Mouse (Mus musculus) stomach, embryonic 14.5 days (tissue): ENCODE measurements around the gene Mfsd1. TPM values are rescaled to one million over a fixed set of nuclear protein-coding genes. Genes with fewer than 3 reads are reported as not detected.
A peak's percentile ranks its signal among the peaks of the same experiment; 100 is the strongest.

Experiments used
- ATAC-seq: fragments of 200-750 bp; cut with Nextera tagmentation; 2 replicates; pipeline ENCODE4 v1.8.0; 2017; ENCODE audit warnings: low read depth, moderate TSS enrichment; ENCODE audit not compliant: insufficient number of reproducible peaks, insufficient read depth, low FRiP score
- H3K27ac ChIP-seq: fragments of 300-500 bp; sonication (generic); 2 replicates; pipeline ENCODE4 v1.5.1; 2014; ENCODE audit warnings: mild to moderate bottlenecking, low read length, moderate library complexity, mixed read lengths
- H3K27me3 ChIP-seq: fragments of 300-500 bp; sonication (generic); 2 replicates; pipeline ENCODE4 v1.6.1; 2014; ENCODE audit warnings: low read length, control low read depth, mixed read lengths; ENCODE audit not compliant: control insufficient read depth, insufficient read depth
- H3K36me3 ChIP-seq: fragments of 300-500 bp; sonication (generic); 2 replicates; pipeline ENCODE4 v1.6.1; 2014; ENCODE audit warnings: mild to moderate bottlenecking, control low read depth, low read length, moderate library complexity, mixed read lengths; ENCODE audit not compliant: control insufficient read depth, insufficient read depth
- H3K4me1 ChIP-seq: fragments of 300-500 bp; sonication (generic); 2 replicates; pipeline ENCODE4 v1.6.1; 2014; ENCODE audit warnings: low read length, control low read depth, mixed read lengths; ENCODE audit not compliant: control insufficient read depth, insufficient read depth
- H3K4me2 ChIP-seq: fragments of 300-500 bp; sonication (generic); replicated peaks from 2 replicates; pipeline ENCODE4 v1.6.1; 2014; ENCODE audit warnings: low read depth, low read length, control low read depth
- H3K4me3 ChIP-seq: fragments of 300-500 bp; sonication (generic); 2 replicates; pipeline ENCODE4 v1.5.1; 2014; ENCODE audit warnings: low read depth, low read length, control low read depth
- H3K9ac ChIP-seq: fragments of 300-500 bp; sonication (generic); replicated peaks from 2 replicates; pipeline ENCODE4 v1.6.1; 2014; ENCODE audit warnings: low read depth, mild to moderate bottlenecking, control low read depth, low read length, moderate library complexity, mixed read lengths
- H3K9me3 ChIP-seq: fragments of 300-500 bp; sonication (generic); 2 replicates; pipeline ENCODE4 v1.6.1; 2016; ENCODE audit warnings: low read depth, low read length, control low read depth; ENCODE audit not compliant: control insufficient read depth
- WGBS: fragments of 180-500 bp; shearing (Covaris S2); extraction: QIAGEN DNeasy Blood & Tissue Kit; methylation state at CpG from one replicate; pipeline ENCODE4 v1.1.7; 2014; 5-methylcytosine and 5-hydroxymethylcytosine counted together
- polyA plus RNA-seq: library from polyadenylated mRNA; unstranded; fragments of >200 nt; fragmentation: Nextera tagmentation; extraction: Ambion mirVana; gene quantifications from 2 replicates; pipeline ENCODE4 v1.2.1, GENCODE M21; 2014

The Mfsd1 gene
- polyA plus RNA-seq, 1 experiment from 2014 or later: 48.8 TPM

DNA sequence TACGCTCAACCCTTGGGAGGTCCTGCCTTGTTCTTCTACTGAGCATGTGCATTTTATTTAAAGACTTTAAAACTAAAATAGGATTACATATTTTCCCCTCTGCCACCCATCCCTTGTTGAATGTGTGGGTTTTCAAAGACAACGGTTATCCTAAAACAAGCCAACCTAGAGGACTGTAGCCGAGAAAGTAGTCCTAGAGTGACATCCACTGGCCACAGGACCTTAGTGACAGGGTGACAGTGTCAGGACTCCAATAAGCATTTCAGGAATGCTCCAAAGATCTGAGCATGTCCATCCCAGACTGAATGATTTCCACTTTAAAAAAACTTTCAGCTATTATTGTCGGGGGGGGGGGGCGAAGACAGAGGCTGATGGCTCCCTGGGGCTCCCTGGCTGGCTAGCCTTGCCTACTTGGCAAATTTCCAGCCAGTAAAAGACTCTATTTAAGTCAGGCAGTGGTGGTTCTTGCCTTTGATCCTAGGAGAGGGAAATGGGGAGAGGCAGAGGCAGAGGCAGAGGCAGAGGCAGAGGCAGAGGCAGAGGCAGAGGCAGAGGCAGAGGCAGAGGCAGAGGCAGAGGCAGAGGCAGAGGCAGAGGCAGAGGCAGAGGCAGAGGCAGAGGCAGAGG is 17.7 kb upstream of the Mfsd1 start:
- Histone ChIP-seq H3K27me3 (no peaks in the 10 kb centered on the region), H3K9ac (no peak overlapping the region), H3K36me3 (no peaks in the 10 kb centered on the region), H3K4me1 (no peaks in the 10 kb centered on the region), H3K27ac (no peak overlapping the region), H3K9me3 (no peaks in the 10 kb centered on the region), H3K4me2 (no peak overlapping the region), H3K4me3 (no peak overlapping the region)
- ATAC-seq: no peak
- 63% methylated on average over 5 of the region's 5 CpGs for WGBS

DNA sequence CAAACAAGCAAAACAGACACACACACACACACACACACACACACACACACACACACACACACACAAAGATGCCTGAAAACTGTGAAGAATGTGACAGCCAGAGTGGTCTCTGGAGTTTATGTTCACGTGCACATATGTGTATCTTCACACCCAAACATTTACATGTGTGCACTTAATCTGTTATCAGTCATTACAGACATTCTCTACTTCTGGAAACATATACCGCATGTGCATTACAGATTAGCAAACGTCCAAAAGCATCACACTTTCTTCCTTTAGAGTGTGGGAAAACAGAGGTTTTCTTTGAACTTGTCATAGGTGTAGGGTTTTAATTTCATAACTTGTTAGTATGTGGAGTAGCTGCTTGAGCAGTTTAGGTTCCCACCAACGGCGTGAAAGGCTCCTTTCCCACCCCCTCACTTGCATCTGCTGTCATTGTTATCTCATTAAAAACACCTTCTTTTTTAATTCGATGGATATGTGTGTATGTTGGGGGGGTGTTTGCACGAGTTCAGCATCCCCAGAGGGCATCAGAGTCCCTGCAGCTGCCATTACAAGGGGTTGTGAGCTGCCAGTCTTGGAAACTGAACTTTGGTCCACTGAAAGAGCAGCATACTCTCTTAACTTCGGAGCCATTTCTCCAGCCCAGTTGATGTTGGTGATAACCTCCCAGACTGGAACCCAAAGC is 16.9 kb upstream of the Mfsd1 start:
- no peaks in the 10 kb centered on the region for H3K4me1 ChIP-seq
- no peaks in the 10 kb centered on the region for H3K9me3 ChIP-seq
- WGBS: 71% methylated on average over 8 of the region's 8 CpGs
- H3K9ac ChIP-seq: no peak overlapping the region
- ATAC-seq: no peak
- no peak overlapping the region for H3K27ac ChIP-seq
- H3K27me3 ChIP-seq: no peaks in the 10 kb centered on the region
- no peak overlapping the region for H3K4me2 ChIP-seq
- H3K4me3 ChIP-seq: no peak overlapping the region
- no peaks in the 10 kb centered on the region for H3K36me3 ChIP-seq

DNA sequence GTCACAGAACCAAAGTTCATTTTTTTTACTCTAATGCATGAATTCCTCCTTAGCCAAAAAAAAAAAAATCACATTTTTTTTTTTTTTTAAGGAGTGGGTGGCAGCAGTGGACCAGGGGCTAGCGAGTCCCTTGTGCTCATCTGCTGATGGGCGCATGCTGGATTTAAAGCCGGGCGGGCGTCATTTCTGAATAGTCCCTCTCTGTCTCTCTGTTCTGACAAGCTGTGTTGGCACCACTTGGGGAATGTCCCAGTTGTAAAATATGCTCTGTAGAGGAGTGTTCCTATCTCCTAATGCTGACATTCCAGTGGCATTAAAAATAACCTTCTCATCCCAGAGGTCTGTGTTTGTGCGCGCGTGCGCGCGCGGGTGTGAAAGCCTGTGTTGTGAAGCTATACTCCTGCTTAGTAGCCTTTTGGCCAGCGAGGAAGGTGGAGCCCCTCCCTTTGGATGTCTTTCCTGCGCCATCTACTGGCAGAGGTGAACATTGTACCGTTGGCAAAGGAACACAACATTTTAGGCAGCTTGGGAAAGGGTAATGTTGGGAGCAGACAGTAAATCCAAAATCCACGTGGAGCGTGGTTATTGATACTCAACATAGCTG is 14.4 kb upstream of the Mfsd1 start:
- Histone ChIP-seq H3K4me1 (no peaks in the 10 kb centered on the region), H3K27ac (no peak overlapping the region), H3K4me2 (peak overlapping the region; percentile 14; the same call in 1 of the 2 replicates), H3K36me3 (no peaks in the 10 kb centered on the region), H3K27me3 (no peaks in the 10 kb centered on the region), H3K9ac (no peak overlapping the region), H3K9me3 (no peaks in the 10 kb centered on the region), H3K4me3 (no peak overlapping the region)
- WGBS: 22% methylated on average over 17 of the region's 17 CpGs
- ATAC-seq: no peak

DNA sequence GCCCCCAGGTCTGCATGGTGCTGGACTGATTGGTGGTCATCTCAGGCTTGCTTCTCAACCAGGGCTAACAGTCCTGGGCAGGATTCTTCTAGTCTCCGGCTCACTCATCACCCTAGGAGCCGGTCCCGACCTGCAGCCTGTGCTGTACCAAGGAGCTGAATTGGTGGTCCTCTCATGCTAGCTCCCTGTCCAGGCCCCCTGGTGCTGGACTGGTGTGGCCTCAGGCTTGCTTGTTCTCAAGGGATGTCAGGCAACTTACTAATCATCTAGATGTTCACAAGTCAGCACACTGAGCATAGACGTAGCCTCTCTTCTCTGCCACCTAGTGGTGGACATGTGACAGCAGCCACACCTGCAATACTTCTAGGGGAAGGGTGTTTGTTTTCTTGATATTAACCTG is 9.6 kb upstream of the Mfsd1 start:
- Histone ChIP-seq H3K4me3 (no peak overlapping the region), H3K4me2 (no peak overlapping the region), H3K27me3 (no peaks in the 10 kb centered on the region), H3K4me1 (no peaks in the 10 kb centered on the region), H3K9me3 (no peaks in the 10 kb centered on the region), H3K9ac (no peak overlapping the region), H3K36me3 (no peaks in the 10 kb centered on the region), H3K27ac (no peak overlapping the region)
- ATAC-seq: 0 out of 2 replicates have a peak, but pooled peaks have one; percentile 39
- 64% methylated on average over 4 of the region's 4 CpGs for WGBS

DNA sequence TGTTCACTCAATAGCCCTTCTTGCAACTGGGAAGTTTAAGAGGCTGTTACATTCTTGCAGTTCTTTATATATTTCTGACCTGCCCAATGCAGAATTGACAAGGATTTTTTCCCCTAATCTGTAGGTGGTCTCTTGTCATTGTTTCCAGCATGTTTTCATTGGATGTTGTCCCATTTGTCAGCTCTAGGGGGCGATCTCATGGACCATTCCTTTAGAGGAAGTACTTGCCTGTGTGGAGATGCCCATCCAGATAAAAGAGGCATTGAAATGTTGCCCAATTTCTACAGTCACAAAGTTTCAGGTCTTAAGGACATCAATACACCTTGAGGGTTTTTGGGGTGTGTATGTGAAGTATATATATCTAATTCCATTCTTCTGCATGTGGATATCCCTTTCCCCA is 9.0 kb upstream of the Mfsd1 start:
- 0% methylated on average over 1 of the region's 1 CpGs for WGBS
- ATAC-seq: no peak
- Histone ChIP-seq H3K4me2 (no peak overlapping the region), H3K9me3 (no peaks in the 10 kb centered on the region), H3K4me3 (no peak overlapping the region), H3K4me1 (no peaks in the 10 kb centered on the region), H3K9ac (no peak overlapping the region), H3K27me3 (no peaks in the 10 kb centered on the region), H3K27ac (no peak overlapping the region), H3K36me3 (no peaks in the 10 kb centered on the region)

DNA sequence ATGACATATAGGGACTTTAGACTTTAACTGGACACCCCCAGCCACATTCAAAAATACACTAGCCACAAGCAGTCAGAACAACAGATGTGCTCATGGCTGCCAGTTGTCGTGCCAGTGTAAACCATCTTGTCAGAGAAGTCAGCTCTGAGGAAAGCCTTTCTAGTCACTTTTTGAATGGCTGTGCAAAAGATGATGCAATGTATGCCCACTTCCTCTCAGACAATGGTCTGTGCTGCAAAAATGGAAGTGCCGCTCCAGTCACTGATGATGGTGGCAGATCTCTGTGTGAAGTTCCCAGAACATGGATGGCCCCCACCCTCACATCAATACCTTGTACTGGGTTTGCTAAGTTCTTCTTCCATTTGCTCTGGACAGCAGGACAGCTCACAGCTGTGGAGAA is 6.3 kb upstream of the Mfsd1 start:
- Histone ChIP-seq H3K27ac (no peak overlapping the region), H3K9ac (no peak overlapping the region), H3K4me2 (no peak overlapping the region), H3K4me1 (no peaks in the 10 kb centered on the region), H3K36me3 (no peaks in the 10 kb centered on the region), H3K9me3 (no peaks in the 10 kb centered on the region), H3K4me3 (no peak overlapping the region), H3K27me3 (no peaks in the 10 kb centered on the region)
- 86% methylated on average over 2 of the region's 2 CpGs for WGBS
- no peak for ATAC-seq

DNA sequence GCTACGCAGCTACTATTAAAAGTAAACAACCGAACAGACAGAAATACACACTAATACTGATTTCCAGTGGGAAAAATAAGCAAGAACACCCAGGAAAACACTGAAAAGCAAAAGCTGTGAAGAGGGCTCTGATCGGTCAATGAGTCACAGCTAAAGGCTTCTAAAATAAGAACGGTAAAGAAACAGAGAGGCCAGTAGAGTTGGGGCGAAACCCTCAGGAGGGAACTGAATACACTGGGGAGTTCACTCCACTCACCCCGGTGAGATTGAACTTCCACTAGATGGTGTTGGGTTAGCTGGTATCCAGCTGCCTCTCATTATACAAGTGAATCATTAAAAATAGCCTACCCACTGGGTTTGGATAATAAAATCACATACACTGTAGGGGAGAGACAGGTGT is 5.8 kb upstream of the Mfsd1 start:
- Histone ChIP-seq H3K9ac (no peak overlapping the region), H3K4me1 (no peaks in the 10 kb centered on the region), H3K27ac (no peak overlapping the region), H3K9me3 (no peaks in the 10 kb centered on the region), H3K27me3 (no peaks in the 10 kb centered on the region), H3K4me3 (no peak overlapping the region), H3K36me3 (no peaks in the 10 kb centered on the region), H3K4me2 (no peak overlapping the region)
- ATAC-seq: no peak
- 83% methylated on average over 6 of the region's 6 CpGs for WGBS

DNA sequence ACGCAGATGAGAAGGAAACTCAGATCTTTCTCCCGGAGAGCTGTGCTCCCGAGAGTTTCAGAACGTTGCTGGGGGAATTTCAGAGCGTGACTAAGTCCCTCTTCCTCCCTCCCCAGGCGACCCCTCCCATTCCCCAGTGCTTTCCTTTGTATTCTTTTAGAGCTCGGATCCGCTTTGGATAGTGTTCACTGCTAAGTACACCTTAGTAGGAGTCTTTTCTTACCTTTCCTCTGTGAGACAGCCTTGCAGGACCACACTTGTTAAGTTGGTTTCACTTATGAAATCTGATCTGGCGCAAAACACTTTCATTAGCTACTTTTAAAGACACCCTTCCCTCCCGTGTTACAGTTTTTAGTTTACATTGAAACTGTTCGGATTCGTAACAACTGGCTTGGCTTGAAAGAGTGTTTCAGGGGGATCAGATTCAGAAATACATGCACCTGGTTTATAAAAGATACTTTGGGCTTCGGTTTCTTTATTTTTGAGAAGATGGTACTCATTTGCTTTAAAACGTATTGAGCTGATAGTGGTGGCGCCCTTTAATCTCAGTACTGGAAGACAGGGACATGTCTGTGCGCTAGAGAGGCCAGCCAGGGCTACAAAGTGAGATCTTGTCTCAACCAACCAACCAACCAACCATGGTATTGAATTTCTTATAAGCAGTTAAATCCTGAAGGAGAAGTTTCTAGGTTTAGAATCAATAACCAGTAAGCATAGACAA is 744 bp downstream of the Mfsd1 start:
- 0 out of 2 replicates have a peak overlapping the region, but pooled peaks have one; percentile 48 for H3K27ac ChIP-seq
- ATAC-seq: no peak
- H3K27me3 ChIP-seq: no peaks in the 10 kb centered on the region
- H3K9me3 ChIP-seq: no peaks in the 10 kb centered on the region
- H3K4me1 ChIP-seq: no peaks in the 10 kb centered on the region
- peak overlapping the region; percentile 84 for H3K4me3 ChIP-seq
- peaks cover 10% of the 10 kb centered on the region; the same call in 1 of the 2 replicates for H3K36me3 ChIP-seq
- peak overlapping the region; percentile 57; the same call in 1 of the 2 replicates for H3K9ac ChIP-seq
- peak overlapping the region; percentile 83 for H3K4me2 ChIP-seq
- 12% methylated on average over 16 of the region's 16 CpGs for WGBS
